ENCODE assay signal across 7 mouse cellular contexts in genomic region chr6:8509961-8510863, GRCm38 (mm10). TPM values are rescaled to one million over a fixed set of nuclear protein-coding genes. Genes with fewer than 3 reads are reported as not detected.
A peak's percentile ranks its signal among the peaks of the same experiment; 100 is the strongest.
DNase-seq lines count a peak whose midpoint lies in the region; ATAC-seq and TF ChIP-seq lines count a peak whose summit lies in the region.

No protein-coding gene starts in this region.

- H3K9me3 ChIP-seq in MEL (replicated peaks; ENCODE audit: insufficient read depth, low read length): no peaks in the 10 kb centered on the region
- no peaks in the 10 kb centered on the region for H3K9me3 ChIP-seq in heart, embryonic 15.5 days (replicated peaks)
- no peaks in the 10 kb centered on the region for H3K9me3 ChIP-seq in megakaryocyte, embryonic 14.5 days

- ATAC-seq in erythroid progenitor cell, adult 5-6 weeks (replicated peaks; ENCODE audit: low FRiP score, poor library complexity, severe bottlenecking): peak; percentile 48
- no peak; the same call in 1 of the 2 replicates for ATAC-seq in heart, embryonic 15.5 days (replicated peaks; ENCODE audit: insufficient number of reproducible peaks, insufficient read depth, low FRiP score, low read depth)

- no peak for TF ChIP-seq RAD21 in MEL (IDR thresholded peaks at IDR 0.05; ENCODE audit: low read depth, low read length)

- H3K79me2 ChIP-seq in MEL (ENCODE audit: control insufficient read depth, insufficient read depth, low read length, poor library complexity): peaks cover 24% of the 10 kb centered on the region

- 2% methylated on average over 71 of the region's 73 CpGs for WGBS in bone marrow, adult 2 months
- WGBS in heart, embryonic 15.5 days: under 1% methylated on average over 66 of the region's 73 CpGs
- WGBS in spleen, adult 2 months: under 1% methylated on average over 66 of the region's 73 CpGs

- no peak for TF ChIP-seq EP300 in MEL (IDR thresholded peaks at IDR 0.05; ENCODE audit: low read depth in 1 of 2, low read length in 2 of 2)

- H3K27ac ChIP-seq in MEL (ENCODE audit: control insufficient read depth, low read depth, low read length): peak overlapping the region; percentile 57
- peak overlapping the region; percentile 96 for H3K27ac ChIP-seq in bone marrow, adult 2 months (ENCODE audit: control insufficient read depth, insufficient read depth, low read depth, low read length, poor library complexity)
- peak overlapping the region; percentile 97 for H3K27ac ChIP-seq in heart, embryonic 15.5 days
- H3K27ac ChIP-seq in spleen, adult 2 months (ENCODE audit: insufficient read depth, low read length): peak overlapping the region; percentile 96

- H3K9ac ChIP-seq in MEL (ENCODE audit: control insufficient read depth, low read depth, low read length, poor library complexity, severe bottlenecking): peak overlapping the region; percentile 66
- H3K9ac ChIP-seq in heart, embryonic 15.5 days: peak overlapping the region; percentile 85

- peak overlapping the region; percentile 90 to 98 for H3K4me3 ChIP-seq in MEL (ENCODE audit: control insufficient read depth in 1 of 2, insufficient read depth in 1 of 2, low read depth in 2 of 2, low read length in 2 of 2)
- peak overlapping the region; percentile 92 for H3K4me3 ChIP-seq in bone marrow, adult 2 months (replicated peaks; ENCODE audit: control insufficient read depth, low read depth, low read length)
- H3K4me3 ChIP-seq in heart, embryonic 15.5 days: peak overlapping the region; percentile 72
- H3K4me3 ChIP-seq in megakaryocyte, embryonic 14.5 days (replicated peaks): peak overlapping the region; percentile 94
- H3K4me3 ChIP-seq in spleen, adult 2 months (ENCODE audit: extremely low read depth, insufficient read depth, insufficient read length): peak overlapping the region; percentile 83

- TF ChIP-seq CTCF in MEL (IDR thresholded peaks at IDR 0.05 in 2 of 3, conservative IDR thresholded peaks at IDR 0.05 in 1 of 3; ENCODE audit: control insufficient read depth in 1 of 3, insufficient read depth in 1 of 3, low read depth in 2 of 3, low read length in 3 of 3, poor library complexity in 1 of 3, severe bottlenecking in 1 of 3): no peak
- TF ChIP-seq CTCF in bone marrow, adult 2 months (IDR thresholded peaks at IDR 0.05; ENCODE audit: control insufficient read depth, insufficient read depth, low read length): no peak
- TF ChIP-seq CTCF in spleen, adult 2 months (IDR thresholded peaks at IDR 0.05; ENCODE audit: extremely low read depth, insufficient read depth, insufficient read length, insufficient replicate concordance): no peak

- peak; percentile 63 for DNase-seq in MEL (ENCODE audit: low read depth, low spot score)
- peak; percentile 52 for DNase-seq in kidney, postnatal 14 days
- DNase-seq in spleen, adult 2 months (ENCODE audit: low read depth in 1 of 2, low spot score in 2 of 2): peak in 1 of 2 experiments; percentile 57

- no peak for TF ChIP-seq POLR2A in MEL (IDR thresholded peaks at IDR 0.05; ENCODE audit: control insufficient read depth in 1 of 2, insufficient read depth in 1 of 2, low read depth in 1 of 2, low read length in 2 of 2, poor library complexity in 1 of 2)
- no peak for TF ChIP-seq POLR2A in bone marrow, adult 2 months (IDR thresholded peaks at IDR 0.05; ENCODE audit: borderline replicate concordance, control insufficient read depth, low read depth, low read length)
- no peak for TF ChIP-seq POLR2A in spleen, adult 2 months (IDR thresholded peaks at IDR 0.05; ENCODE audit: low read depth, low read length)

- no peaks in the 10 kb centered on the region for H3K27me3 ChIP-seq in MEL (ENCODE audit: control insufficient read depth in 1 of 2, insufficient read depth in 2 of 2, low read length in 2 of 2)
- no peaks in the 10 kb centered on the region for H3K27me3 ChIP-seq in heart, embryonic 15.5 days
- peaks cover 14% of the 10 kb centered on the region for H3K27me3 ChIP-seq in megakaryocyte, embryonic 14.5 days (replicated peaks)
- no peaks in the 10 kb centered on the region for H3K27me3 ChIP-seq in spleen, adult 2 months (ENCODE audit: control insufficient read depth, insufficient read depth, low read length)

- H3K4me1 ChIP-seq in MEL (ENCODE audit: control insufficient read depth in 1 of 2, insufficient read depth in 2 of 2, low read length in 2 of 2): peaks cover 7 to 12% of the 10 kb centered on the region in 2 experiments
- H3K4me1 ChIP-seq in bone marrow, adult 2 months (ENCODE audit: control insufficient read depth, insufficient read depth, low read length): no peaks in the 10 kb centered on the region; the same call in 1 of the 2 replicates
- H3K4me1 ChIP-seq in heart, embryonic 15.5 days (replicated peaks): peaks cover 22% of the 10 kb centered on the region
- peaks cover 27% of the 10 kb centered on the region for H3K4me1 ChIP-seq in megakaryocyte, embryonic 14.5 days
- H3K4me1 ChIP-seq in spleen, adult 2 months (ENCODE audit: control insufficient read depth, insufficient read depth, insufficient read length): peaks cover 6% of the 10 kb centered on the region

- H3K4me2 ChIP-seq in heart, embryonic 15.5 days: peak overlapping the region; percentile 80

- peaks cover 0 to 21% of the 10 kb centered on the region in 2 experiments; a peak in 2 of 4 replicates for H3K36me3 ChIP-seq in MEL (ENCODE audit: control insufficient read depth in 1 of 2, insufficient read depth in 2 of 2, low read length in 2 of 2)
- no peaks in the 10 kb centered on the region for H3K36me3 ChIP-seq in heart, embryonic 15.5 days
- H3K36me3 ChIP-seq in megakaryocyte, embryonic 14.5 days (replicated peaks; ENCODE audit: low read length): no peaks in the 10 kb centered on the region
- no peaks in the 10 kb centered on the region for H3K36me3 ChIP-seq in spleen, adult 2 months (ENCODE audit: control insufficient read depth, insufficient read depth, low read length)

TF ChIP-seq in MEL, 35 proteins besides CTCF, POLR2A, EP300 and RAD21:
- TF ChIP-seq CHD1 (IDR thresholded peaks at IDR 0.05; ENCODE audit: low read depth, low read length) (peak; percentile 26; the same call in 1 of the 2 replicates), SIN3A (IDR thresholded peaks at IDR 0.05; ENCODE audit: low read length) (peak; percentile 36), CHD2 (IDR thresholded peaks at IDR 0.05; ENCODE audit: low read length) (no peak), MXI1 (IDR thresholded peaks at IDR 0.05; ENCODE audit: low read depth, low read length) (peak; percentile 20; the same call in 1 of the 2 replicates)
TF ChIP-seq in MEL: peak in this region for 3.

RNA-seq across cellular contexts. Expression of gene Glcci1, which starts 0.8 kb away (rescaled TPM):
- total RNA-seq in MEL (2012; rRNA removed): 1.8 and 2.1 TPM in 2 replicates
- 10 to 100 TPM in 1 of 2 experiments, 1 to 10 TPM in 1; 7.9 to 31.1 TPM for polyA plus RNA-seq in MEL (2012; ENCODE audit: insufficient read depth in 1 of 2, insufficient read length in 2 of 2, low read depth in 1 of 2, low replicate concordance in 2 of 2, missing spikeins in 1 of 2)
- polyA plus RNA-seq in bone marrow, adult 2 months (2011; ENCODE audit: insufficient read depth, insufficient read length, low replicate concordance, missing spikeins): 1.4 and 14.7 TPM in 2 replicates
- total RNA-seq in erythroid progenitor cell, adult 5-6 weeks (2015; ENCODE audit: low replicate concordance): 8.4 and 39.6 TPM in 2 replicates
- total RNA-seq in erythroid progenitor cell, adult 5-6 weeks (2017; ENCODE audit: low replicate concordance): 5.5 and 7.3 TPM in 2 replicates
- 5.2 and 5.7 TPM in 2 replicates for polyA plus RNA-seq in heart, embryonic 15.5 days (2015; fragmentation: Nextera tagmentation; extraction: Ambion mirVana)
- polyA plus RNA-seq in megakaryocyte, embryonic 14.5 days (2012; ENCODE audit: insufficient read depth, low replicate concordance): 0.16 TPM in 1 of 2 replicates, not detected in the other
- 11.2 and 14.0 TPM in 2 replicates for polyA plus RNA-seq in spleen, adult 2 months (2012; rRNA removed)
